Mouse (Mus musculus): ENCODE measurements around the gene Fhl3.
"Not testable (repeated sequence)": the region's sequence is repeated elsewhere in the genome, so short reads cannot be mapped to it uniquely, and the experiment has no call there.

Fhl3 gene

DNA sequence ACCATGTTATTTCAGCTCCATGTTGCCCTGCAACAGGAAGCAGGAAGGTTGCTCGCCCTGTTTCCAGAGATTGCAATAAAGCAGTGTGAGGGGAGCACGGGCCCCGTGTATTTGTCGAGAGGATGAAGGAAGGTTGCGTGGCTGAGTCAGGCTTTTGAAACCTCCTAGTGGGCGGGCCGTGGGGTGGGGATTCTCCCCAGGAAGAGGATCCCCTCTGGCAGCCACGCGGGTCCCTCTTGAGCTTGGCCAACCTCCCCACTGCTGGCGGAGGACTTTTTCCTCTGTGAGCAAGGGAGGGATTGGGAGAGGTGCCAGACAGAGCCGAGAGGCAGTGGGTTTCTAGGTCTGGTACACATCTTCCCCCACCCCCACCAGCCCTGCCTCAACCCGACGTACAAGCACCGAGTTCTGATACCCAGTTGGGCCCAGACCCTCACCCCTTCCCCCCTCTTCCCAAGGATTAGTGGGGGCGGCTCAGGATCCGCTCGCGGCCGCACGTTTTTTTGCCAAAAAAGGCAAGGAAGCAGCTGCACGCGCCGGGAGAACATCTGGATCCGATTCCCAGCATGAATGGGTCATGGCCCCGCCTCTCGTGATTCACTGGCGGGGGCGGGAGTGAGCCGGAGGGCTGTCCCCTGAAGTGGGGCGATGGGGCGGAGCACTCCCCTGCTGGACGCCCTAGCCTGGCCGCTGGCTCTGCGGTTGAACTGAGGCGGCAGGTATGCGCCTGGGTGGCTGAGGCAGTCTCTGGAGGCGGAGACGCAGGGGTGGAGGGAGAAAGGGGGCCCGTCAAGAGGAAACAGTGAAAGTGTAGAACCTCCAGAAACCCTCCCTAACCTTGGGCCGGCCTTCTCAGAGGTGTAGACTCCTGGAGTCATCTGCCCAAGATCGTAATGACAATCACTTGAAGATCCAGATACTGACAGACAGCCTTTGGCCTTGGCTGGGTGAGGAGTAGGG is 8.3 kb downstream of the Fhl3 start:
- peak; percentile 87 for DNase-seq (ENCODE audit: low read depth, low spot score)

DNA sequence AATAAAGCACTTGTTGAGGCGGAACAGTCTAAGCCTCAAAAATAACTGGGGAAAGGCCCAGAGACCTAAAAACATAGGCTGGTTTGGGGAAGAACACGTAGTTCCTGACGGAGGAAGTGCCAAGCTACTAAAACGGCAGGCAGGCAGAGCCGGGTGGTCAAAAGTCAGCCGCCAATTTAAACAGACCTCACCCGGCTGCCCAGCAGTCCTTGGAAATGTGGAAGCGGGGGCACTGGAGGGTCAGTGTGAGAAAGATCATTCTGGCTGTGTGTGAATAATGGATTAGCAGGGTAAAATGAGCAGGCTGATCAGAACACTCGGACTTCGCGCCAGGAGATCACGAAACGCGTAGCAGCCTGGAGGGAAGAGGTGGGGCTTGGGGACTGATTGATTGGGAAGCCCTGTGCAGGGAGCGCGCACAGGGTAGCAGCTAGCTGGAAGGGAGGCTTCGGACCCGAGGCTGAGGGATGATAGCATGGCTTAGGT is 9.5 kb downstream of the Fhl3 start:
- no peak for DNase-seq (ENCODE audit: low read depth, low spot score)

GRCm38 (mm10) chr4:124710776-124711291 is 10.3 kb downstream of the Fhl3 start:
- no peak for DNase-seq (ENCODE audit: low read depth, low spot score)

DNA sequence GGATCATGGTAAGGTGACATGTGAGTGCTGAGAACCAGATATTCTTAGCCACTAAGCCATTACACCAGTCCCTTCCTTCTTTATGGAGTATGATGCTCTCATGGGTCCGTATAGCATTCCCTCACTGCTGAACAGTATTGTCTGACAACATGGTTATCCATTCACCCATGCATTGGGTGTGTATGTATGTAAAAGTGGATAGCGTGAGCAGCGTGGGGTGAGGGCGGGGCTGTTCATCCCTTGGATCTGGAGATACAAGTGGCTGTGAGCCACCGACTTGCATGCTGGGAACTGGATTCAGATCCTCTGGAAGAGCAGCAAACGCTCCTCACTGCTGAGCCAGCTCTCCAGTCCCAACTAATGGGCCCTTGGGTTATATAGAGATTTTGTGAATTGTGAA is 12.1 kb downstream of the Fhl3 start:
- no peak for DNase-seq (ENCODE audit: low read depth, low spot score)

DNA sequence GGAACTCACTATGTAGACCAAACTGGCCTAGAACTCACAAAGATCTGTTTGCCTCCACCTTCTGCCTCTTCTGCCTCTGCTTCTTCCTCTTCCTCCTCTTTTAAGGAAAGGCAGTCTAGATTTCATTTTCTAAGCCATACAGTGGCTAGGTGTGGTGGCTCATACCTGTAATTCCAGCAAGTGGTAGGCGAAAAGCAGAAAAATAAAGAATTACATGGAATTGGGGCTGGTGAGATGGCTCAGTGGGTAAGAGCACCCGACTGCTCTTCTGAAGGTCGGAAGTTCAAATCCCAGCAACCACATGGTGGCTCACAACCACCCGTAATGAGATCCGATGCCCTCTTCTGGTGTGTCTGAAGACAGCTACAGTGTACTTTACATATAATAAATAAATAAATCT is 13.3 kb downstream of the Fhl3 start:
- not testable (repeated sequence) for DNase-seq (ENCODE audit: low read depth, low spot score)

DNA sequence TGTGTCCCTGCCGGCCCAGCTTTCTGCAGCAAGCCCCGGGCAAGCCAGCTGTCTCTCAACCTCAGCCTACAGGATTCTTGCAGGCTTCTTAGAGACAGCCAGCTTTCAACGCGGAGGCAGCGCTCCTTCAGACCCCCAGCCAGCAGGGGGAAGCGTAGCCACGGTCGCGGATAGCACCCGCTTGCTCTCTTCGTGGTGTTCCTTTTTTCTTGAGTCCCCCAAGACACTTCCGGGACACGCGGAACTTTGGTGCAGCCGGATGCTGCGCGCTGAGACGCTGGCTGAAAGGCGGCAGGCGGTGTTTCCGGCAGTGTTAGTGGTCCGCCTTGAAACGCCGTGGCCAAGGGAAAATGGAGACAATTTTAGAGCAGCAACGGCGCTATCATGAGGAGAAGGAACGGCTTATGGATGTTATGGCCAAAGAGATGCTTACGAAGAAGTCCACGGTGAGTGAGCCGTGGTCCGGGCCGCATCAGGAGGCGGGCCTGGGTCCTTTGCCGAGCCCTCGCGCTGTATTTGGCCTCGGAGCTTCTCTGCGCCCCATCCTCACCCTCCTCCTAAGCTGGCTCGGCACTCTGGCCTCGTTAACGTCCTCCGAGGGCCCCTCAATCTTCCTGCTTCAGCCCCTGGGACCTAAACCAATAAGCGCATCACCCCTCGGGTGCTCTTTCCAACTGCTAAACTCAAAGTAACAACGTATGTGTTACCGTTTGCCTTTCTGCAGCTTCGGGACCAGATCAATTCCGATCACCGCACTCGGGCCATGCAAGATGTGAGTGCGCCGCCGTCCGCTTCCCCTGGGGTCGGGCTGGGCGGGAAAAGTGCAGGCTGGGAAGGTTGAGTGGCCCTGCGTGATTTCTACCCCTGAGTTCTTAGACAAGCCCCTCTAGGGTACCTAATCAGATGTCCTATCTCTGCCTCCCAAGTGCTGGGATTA is 14.3 kb downstream of the Fhl3 start, which contains the start of gene Sf3a3:
Gene Sf3a3, plus strand, starts transcription at position 232 of the 937 bp plus-strand sequence.
- peak; percentile 94 for DNase-seq (ENCODE audit: low read depth, low spot score)

DNA sequence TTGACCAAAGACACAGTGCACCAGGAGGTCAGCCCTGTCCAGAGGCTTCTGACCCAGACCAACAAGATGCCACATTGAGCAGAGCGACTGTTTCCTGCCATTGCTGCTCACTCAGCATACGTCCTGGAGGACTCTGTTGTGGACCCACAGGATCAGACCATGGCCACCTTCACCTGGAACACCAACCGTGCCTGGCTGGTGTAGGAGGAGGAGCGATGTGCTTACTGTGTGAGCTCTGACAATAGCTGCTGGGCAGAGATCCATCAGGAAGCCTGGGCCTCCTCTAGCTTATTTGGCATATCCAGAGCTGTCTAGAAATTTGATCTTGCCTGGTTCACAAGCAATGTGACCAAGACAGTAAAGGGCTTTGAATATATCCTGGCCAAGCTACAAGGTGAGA is 18.6 kb downstream of the Fhl3 start:
- DNase-seq (ENCODE audit: low read depth, low spot score), result no peak

- no peak for DNase-seq (ENCODE audit: low read depth, low spot score)
Measured at GRCm38 (mm10) chr4:124726121-124726520, 25.6 kb downstream of the Fhl3 start.

DNA sequence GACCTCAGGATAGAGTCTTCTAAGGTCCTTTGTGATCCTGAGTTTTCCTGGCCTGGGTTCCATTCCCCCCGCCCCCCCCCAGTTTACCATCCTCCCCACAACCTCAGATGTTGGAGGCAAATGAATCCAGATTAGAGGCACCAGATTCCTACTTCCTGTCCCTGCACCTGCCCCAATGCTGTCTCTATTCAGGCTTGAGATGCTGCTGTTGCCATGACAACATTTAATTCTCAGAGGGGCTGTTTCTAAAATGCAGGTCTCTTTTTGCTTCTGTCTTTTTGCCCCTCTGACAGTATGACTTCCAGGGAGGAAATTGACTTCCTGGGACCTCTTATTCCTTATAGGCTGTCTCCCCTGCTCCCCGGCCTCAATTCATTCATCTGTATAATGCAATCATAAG is 36.5 kb downstream of the Fhl3 start:
- DNase-seq (ENCODE audit: low read depth, low spot score), result no peak

DNA sequence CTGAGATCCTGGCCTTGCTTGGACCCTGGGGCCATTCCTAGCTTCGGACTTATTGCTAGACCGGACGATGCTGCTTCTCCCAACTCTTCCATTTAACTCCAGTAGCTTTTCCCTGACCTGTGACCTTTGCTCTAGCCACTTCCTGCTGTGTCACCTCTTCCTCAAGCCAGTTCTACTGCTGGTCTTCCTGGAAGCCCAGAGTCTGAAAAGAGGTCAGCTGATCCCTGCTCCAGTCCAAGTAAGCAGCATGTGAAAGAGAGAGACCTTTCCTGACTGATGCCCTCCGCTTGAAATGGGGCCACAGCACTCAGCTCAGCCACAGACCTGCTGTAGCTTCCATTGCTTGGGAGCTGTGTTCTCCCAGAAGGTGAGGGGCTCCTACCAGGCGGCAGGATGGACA is 37.0 kb downstream of the Fhl3 start:
- no peak for DNase-seq (ENCODE audit: low read depth, low spot score)

GRCm38 (mm10) chr4:124738013-124738412 is 37.5 kb downstream of the Fhl3 start:
- no peak for DNase-seq (ENCODE audit: low read depth, low spot score)

DNA sequence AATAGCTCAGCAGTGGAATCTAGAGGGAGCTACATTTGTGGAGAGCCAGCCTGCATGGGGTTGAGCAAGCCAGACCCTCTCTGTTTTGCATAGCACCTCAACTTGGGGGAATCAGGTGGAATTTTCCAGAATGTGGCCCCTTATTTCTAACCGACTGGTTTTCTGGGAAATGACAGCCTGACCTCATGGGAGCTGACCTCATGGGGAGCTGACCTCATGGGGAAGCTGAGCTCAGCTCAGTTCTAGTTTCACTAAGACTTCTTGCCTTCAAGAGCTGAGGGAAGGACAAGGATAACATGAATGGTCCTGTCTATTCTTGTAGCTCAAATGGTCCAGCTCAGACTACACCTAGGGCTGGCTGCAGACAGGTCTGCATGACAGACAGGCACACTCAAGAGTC is 38.3 kb downstream of the Fhl3 start:
- DNase-seq (ENCODE audit: low read depth, low spot score), result no peak

DNA sequence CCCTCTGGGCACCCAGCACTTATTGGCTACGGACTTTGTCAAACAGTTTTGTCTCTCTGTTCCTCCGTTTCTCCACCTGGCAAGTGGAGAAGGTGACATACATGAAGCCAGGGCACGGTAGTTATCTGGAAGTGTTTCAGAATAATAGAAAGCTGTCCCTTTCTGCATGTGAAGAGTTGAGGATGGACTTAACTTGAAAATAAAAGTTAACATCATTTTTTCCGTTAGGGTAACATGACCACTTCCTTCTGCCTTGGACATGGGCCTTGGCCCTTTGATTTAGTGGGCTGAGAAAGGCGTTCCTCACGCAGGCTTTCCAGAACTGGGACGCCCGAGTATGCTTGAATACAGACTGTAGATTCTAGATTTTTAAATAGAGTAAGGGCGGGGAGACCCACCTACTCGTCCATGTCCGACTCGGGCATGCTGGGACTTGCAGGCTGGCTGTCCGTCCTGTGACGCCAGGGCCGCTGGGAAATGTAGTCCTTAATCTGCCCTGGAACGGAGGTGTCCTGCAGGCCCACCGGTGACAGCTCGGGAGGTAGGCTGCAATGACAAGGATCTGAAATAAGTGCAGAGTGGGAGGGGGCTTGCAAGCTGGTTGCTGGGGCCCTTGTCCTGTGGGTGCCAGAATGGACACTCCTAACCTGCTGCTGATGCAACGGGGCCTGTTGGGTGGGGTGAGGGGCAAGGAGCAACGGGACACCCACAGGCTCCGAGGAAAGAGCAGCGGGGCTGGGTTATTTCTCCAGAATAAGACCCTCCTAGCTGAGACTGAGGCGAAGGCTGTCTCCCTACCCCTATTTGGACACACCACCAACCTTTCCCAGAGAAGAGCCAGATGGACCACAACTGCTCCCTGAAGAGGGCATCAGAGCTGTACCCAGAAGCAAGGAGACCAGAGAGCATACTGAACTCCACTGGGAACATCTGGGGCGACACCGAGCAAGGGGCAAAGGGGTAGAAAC is 41.2 kb downstream of the Fhl3 start, which contains the start of gene Inpp5b:
Gene Inpp5b, plus strand, starts transcription at position 475 of the 968 bp plus-strand sequence.
- DNase-seq (ENCODE audit: low read depth, low spot score), result peak; percentile 57

DNA sequence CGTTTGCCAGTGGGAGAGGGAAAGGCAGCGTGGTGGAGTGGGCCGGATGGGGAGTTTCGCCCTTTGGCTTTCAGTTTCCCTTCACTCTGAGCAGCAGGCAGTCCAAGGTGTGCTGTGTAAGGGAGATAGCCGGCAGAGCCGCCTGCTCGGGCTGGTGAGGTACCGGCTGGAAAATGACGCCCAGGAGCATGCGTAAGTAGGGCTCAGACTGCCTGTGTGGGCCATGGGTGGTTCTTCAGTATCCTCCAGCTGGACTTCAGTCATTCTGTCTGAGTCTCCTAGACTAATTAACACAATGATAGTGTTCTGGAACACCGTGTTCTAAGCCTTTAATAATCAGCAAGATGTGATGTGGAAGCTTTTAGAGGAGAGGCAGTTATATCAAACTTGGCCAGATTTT is 42.3 kb downstream of the Fhl3 start:
- no peak for DNase-seq (ENCODE audit: low read depth, low spot score)

GRCm38 (mm10) chr4:124746577-124746976 is 46.1 kb downstream of the Fhl3 start:
- no peak for DNase-seq (ENCODE audit: low read depth, low spot score)

GRCm38 (mm10) chr4:124747851-124748250 is 47.4 kb downstream of the Fhl3 start:
- no peak for DNase-seq (ENCODE audit: low read depth, low spot score)

- DNase-seq (ENCODE audit: low read depth, low spot score), result peak; percentile 93
Measured at GRCm38 (mm10) chr4:124751300-124752250, 51.1 kb downstream of the Fhl3 start.

DNA sequence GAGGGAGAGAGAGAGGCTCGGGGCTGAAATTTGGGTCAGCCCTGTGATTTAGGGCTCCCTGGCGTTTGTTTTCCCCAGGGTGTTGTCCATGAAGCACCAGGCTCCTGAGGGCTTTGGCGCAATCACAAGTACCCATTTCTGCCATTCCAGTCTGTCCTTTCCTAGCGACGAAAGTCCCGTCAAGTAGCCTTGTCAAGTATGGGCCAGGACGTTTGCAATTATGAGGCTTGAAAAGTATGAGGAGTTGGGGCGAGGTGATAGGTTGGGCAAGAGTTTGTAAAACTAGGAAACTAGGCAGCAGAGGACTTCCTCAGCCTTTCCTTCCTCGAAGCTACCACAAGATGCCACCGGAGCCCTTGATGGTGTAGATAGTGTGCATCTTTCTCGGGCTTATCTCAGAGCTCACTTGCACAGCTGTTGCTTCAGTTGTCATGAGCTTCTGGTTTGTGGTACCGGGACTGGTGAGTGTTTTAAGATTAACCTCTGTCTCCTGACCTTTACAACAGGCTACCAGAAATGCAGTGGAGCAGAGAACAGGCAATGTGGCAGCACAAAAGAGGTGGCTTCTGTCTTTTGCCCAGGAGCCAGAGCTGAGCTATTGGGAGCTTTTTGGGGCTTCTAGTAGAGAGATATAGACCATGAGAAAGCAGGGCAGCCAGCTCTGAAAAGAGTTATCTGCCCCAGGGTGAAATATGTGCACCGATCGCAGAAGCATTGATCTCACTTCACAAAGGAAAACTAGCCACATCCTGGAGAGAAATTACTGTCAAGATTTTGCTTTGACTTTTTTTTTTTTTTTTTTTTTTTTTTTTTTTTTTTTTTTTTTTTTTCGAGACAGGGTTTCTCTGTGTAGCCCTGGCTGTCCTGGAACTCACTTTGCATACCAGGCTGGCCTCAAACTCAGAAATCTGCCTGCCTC is 52.0 kb downstream of the Fhl3 start:
- DNase-seq (ENCODE audit: low read depth, low spot score), result no peak
